Mouse (Mus musculus) liver, embryonic 14.5 days (tissue): ENCODE measurements around the gene Uhmk1.

Experiments
- CTCF ChIP-seq: IDR thresholded peaks from 2 replicates; pipeline ENCODE4 v1.5.1; 2016; ENCODE audit warnings: antibody characterized with exemption, low read depth, control low read depth
- EP300 ChIP-seq: IDR thresholded peaks from 2 replicates; pipeline ENCODE4 v1.6.1; 2016; ENCODE audit warnings: antibody characterized with exemption, low read depth

- TF ChIP-seq EP300 (no peak), CTCF (no peak)
Observed at GRCm38 (mm10) chr1:170175848-170176247, 39.3 kb downstream of the Uhmk1 start.
